Mouse (Mus musculus) megakaryocyte, adult 5-6 weeks (primary cell): Measurements from ENCODE around the gene Nfkbie. TPM values are rescaled to one million over a fixed set of nuclear protein-coding genes. Genes with fewer than 3 reads are reported as not detected.

ENCODE experiments used
- ATAC-seq: 2 replicates; pipeline ENCODE4 v1.8.0; 2016; ENCODE audit warnings: mild to moderate bottlenecking, inconsistent platforms; ENCODE audit not compliant: poor library complexity, severe bottlenecking
- total RNA-seq, 2 experiments: library from RNA; stranded (forward) in 1 of 2; stranded (reverse) in 1 of 2; fragments of 153-499, 151-499 nt in 1 of 2; fragments of 221-1000, 200-1000 nt in 1 of 2; gene quantifications; 2 replicates each; pipeline versions ENCODE4 v1.2.3 to v1.2.4; 2015 to 2017

Nfkbie gene
- total RNA-seq (2015): 10.4 and 11.1 TPM in 2 replicates
- total RNA-seq (2017): 13.4 and 14.0 TPM in 2 replicates

DNA sequence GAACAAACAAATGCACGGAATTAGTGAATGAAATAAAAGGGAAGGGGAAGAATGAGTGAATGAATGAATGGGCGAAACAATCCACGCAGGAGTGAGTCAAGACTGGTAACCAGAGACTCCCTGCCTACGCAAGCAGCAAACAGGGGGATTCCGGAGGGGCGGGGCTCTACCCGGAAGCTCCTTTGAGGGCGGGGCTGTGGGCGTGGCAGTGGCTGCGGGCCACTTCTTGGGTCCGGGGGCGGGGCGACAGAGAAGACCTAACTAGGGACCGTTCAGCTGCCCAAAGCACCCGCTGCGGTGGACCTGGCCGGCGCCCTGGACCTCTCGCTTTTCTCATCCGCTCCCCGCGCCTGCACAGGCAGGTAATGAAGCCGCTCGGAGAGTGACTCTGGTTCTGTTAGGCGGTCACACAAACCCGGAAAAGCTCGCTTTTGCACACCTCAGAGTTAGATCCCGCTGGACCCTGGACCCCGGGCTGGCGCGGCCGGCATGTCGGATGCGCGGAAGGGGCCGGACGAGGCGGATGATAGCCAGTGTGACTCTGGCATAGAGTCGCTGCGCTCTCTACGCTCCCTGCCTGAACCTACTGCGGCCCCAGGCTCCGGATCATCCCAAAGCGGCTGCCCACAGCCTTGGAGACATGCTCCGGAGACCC, at the start of gene Nfkbie:
Nfkbie (plus strand) TSS at position 252 of the 655 bp plus-strand sequence.
- peak; percentile 75 for ATAC-seq

GRCm38 (mm10) chr17:45505941-45506465, 49.5 kb upstream of the Nfkbie start:
- ATAC-seq: no peak

DNA sequence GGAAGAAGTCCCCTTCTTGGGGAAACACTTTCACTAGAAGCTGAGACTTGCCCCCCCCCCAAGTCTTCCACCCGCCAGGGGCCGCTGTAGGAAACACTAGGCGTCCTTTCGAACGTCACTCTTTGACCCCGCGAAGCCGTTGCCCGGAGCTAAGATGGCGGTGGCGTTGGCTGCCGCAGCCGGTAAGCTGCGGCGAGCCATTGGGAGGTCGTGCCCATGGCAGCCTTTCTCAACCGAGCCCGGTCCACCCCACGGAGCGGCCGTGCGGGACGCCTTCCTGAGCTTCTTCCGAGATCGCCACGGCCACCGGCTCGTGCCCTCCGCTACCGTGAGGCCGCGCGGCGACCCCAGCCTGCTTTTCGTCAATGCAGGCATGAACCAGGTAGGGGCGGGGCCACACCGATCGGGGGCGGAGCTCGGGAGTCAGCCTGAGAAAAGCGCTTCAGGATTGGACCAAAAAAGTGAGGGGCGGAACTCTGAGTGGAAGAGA, 48.8 kb upstream of the Nfkbie start, which contains the start of gene Aars2:
Aars2 (plus strand) TSS at position 142 of the 490 bp plus-strand sequence.
- ATAC-seq: peak; percentile 99

GRCm38 (mm10) chr17:45510871-45511270, 44.6 kb upstream of the Nfkbie start:
- ATAC-seq: no peak

DNA sequence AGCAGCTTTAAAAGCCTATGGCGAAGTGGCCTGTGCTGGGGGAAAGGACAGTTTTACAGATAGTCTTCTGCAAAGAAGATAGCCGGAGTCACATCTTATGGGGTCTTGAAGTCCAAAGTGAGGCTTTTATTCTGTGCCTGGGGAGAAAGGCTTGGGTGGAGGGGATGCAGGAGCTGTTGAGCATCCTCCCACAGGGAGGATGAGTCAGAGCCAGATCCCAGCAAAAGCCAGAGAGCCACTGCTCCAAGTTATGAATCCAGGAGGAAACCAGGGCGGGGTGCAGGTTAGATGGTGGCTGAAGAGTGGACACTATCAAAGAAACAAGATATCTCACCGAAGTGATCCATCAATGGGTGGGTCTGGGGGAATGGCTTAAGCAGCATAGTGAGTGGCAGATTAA, 43.7 kb upstream of the Nfkbie start:
- no peak for ATAC-seq

DNA sequence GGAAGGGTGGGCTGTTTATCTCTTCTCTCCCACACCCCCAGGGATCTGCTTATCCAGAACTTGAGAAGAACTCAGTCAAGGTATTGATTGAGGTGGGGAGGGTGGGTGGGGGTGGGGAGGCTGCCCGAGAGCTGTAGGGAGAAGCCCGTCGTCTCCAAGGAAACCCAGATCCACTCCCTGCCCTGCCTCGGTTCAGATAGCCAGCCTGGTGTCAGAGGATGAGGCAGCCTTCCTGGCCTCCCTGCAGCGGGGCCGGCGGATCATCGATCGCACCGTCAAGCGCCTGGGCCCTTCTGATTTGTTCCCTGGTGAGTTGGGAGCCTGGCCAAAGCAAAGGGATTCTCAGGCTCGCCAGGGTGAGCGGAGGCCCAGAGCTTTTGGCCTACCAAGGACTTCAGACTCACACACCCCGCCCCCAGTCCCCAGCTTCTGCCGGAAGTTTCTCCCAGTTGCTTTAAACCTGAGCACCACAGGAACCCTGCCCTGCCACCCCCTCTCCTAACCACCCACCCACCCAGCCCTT, 40.2 kb upstream of the Nfkbie start:
- no peak for ATAC-seq

GRCm38 (mm10) chr17:45515806-45516205, 39.7 kb upstream of the Nfkbie start:
- ATAC-seq: no peak

GRCm38 (mm10) chr17:45516488-45516887, 39.0 kb upstream of the Nfkbie start:
- ATAC-seq: peak; percentile 85

- no peak for ATAC-seq
Measured at GRCm38 (mm10) chr17:45517135-45517534, 38.4 kb upstream of the Nfkbie start.

- ATAC-seq: peak; percentile 80
Measured at GRCm38 (mm10) chr17:45517549-45518215, 37.8 kb upstream of the Nfkbie start.

GRCm38 (mm10) chr17:45518766-45519475, 36.6 kb upstream of the Nfkbie start:
- ATAC-seq: no peak

DNA sequence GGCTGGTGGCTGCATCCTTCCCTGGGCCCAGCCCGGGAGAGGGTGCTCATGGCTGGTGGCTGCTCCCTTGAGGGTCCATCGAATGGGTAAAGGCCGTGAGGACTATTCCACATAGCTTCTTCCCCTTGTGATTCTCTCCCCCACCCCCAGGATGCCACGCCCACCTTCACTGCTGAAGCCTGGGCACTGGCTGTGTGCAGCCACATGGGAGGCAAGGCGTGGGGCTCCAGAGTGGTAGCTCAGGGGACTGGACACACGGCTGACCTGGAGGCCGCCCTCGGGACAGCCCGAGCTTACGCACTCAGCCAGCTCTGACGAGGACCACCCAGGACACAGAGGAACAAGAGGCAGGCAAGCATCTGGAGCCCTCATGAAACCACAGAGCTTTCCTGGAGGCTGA, 35.4 kb upstream of the Nfkbie start:
- ATAC-seq: no peak

DNA sequence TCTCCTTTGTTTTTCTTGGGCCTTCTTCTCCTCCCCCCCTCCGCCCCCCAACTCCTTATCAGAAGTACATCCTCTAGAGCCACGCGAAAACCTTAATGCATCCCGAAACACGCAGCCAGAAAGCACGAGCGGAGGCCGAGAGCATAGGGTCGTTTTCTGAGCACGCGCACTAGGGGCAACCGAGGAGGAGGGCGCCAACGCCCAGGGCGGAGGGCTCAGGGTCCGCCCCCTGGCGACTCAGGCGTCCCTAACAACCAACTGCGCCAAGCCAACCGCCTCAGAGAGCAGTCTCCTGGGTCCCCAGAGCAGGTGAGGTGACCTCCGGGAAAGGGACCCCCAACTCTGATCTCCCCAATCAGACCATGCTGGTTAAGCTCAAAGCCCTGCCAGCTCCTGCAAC, 32.2 kb upstream of the Nfkbie start, which contains the start of gene Tcte1:
Tcte1 (plus strand) TSS at position 172 of the 400 bp plus-strand sequence.
- no peak for ATAC-seq

DNA sequence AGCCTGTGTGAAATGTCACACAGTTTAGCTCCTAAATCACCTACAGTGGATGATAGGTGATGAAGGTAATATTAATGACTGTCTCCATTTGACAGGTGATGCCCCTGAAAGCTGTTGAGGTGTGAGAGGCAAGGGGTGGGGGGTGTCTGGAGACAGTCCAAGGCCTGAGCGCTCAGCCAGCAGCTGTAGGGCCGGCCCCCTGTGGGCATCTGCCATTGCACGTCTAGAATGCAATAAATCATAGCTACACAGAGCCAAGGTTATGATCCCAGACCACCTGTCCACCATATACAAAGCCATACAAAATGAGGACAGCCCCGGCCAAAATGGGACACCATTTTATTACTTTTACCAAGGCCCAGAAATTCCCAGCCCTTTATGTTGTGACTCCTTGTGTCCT, 30.5 kb upstream of the Nfkbie start:
- ATAC-seq: no peak

GRCm38 (mm10) chr17:45526571-45526970, 28.9 kb upstream of the Nfkbie start:
- ATAC-seq: no peak

DNA sequence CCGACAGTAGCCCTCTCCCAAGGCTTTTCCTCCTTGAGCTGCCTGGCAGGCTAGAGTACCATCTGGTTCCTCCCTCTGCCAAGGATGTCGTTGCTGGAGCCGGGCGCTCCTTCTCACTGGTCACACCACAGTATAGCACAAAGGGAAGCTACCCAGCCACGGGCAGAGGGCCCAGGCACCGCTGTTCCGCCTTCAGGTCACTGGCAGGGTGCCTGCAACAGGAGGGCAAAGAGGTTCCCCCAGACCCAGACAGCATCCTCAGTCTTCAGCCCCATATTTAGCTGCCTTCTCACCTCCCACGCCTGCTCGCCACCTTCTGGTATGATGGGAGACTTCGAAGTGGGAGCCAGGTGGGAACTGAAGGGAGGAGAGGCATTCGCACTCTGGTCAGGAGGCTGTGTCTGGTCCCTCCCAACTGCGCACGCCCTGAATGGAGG, 25.1 kb upstream of the Nfkbie start:
- ATAC-seq: no peak

- ATAC-seq: no peak
Measured at GRCm38 (mm10) chr17:45532896-45533295, 22.6 kb upstream of the Nfkbie start.

DNA sequence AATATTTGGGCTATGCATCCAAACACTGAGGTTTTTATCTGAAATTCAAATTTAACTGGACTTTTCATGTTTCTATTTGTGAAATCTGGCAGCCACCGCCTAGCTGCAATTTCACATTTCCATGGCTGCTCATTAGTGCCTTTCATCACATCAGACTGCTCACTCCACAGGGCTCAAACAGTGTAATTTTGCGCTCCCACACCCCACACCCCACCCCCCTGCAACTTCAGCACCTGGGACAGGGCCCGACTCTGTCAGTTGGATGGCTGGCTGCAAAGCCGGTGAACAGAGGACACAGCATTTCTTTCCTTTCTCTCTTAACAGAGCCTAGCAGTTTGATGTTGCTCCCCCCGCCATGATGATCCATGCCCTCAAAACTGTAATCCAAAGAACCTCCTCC, 19.2 kb upstream of the Nfkbie start:
- no peak for ATAC-seq

DNA sequence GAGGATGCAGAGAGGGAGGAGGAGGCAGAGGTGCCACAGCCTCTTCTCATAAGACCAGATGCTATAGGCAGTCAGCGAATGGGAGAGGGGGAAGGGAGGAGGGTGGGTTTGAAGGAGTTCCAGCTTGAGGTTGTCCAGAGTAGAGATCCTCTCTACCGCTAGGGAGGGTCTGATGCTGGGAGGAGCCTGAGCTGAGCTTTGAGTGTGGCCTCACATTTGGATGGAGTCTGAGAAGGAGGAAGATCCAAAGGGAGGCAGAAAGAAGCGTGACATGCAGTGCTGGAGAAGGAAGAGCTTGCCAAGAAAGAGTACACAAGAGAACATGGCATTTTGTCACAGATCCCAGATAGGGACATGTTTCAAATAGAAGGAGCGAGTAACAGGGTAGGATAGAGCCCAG, 17.1 kb upstream of the Nfkbie start:
- ATAC-seq: no peak

DNA sequence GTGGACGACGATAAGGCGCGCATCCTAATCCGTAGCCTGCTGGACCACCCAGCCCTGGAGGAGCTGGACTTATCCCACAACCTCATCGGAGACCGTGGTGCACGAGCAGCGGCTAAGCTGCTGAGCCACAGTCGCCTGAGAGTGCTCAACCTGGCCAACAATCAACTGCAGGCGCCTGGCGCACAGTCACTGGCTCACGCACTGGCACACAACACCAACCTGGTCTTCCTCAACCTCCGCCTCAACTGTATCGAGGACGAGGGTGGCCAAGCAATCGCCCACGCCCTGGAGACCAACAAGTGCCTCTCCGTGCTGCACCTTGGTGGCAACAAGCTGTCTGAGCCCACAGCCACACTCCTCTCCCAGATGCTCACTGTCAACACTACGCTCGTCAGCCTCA, 15.8 kb upstream of the Nfkbie start:
- ATAC-seq: no peak

GRCm38 (mm10) chr17:45542129-45542528, 13.4 kb upstream of the Nfkbie start:
- no peak for ATAC-seq
